Mouse (Mus musculus) stomach, embryonic 14.5 days (tissue): ENCODE measurements around the gene Oit3. TPM values are rescaled to one million over a fixed set of nuclear protein-coding genes. Genes with fewer than 3 reads are reported as not detected.
A peak's percentile ranks its signal among the peaks of the same experiment; 100 is the strongest.

ENCODE experiments used
- ATAC-seq: fragments of 200-750 bp; cut with Nextera tagmentation; 2 replicates; pipeline ENCODE4 v1.8.0; 2017; ENCODE audit warnings: low read depth, moderate TSS enrichment; ENCODE audit not compliant: insufficient number of reproducible peaks, insufficient read depth, low FRiP score
- H3K27ac ChIP-seq: fragments of 300-500 bp; sonication (generic); 2 replicates; pipeline ENCODE4 v1.5.1; 2014; ENCODE audit warnings: mild to moderate bottlenecking, low read length, moderate library complexity, mixed read lengths
- H3K27me3 ChIP-seq: fragments of 300-500 bp; sonication (generic); 2 replicates; pipeline ENCODE4 v1.6.1; 2014; ENCODE audit warnings: low read length, control low read depth, mixed read lengths; ENCODE audit not compliant: control insufficient read depth, insufficient read depth
- H3K36me3 ChIP-seq: fragments of 300-500 bp; sonication (generic); 2 replicates; pipeline ENCODE4 v1.6.1; 2014; ENCODE audit warnings: mild to moderate bottlenecking, control low read depth, low read length, moderate library complexity, mixed read lengths; ENCODE audit not compliant: control insufficient read depth, insufficient read depth
- H3K4me1 ChIP-seq: fragments of 300-500 bp; sonication (generic); 2 replicates; pipeline ENCODE4 v1.6.1; 2014; ENCODE audit warnings: low read length, control low read depth, mixed read lengths; ENCODE audit not compliant: control insufficient read depth, insufficient read depth
- H3K4me2 ChIP-seq: fragments of 300-500 bp; sonication (generic); replicated peaks from 2 replicates; pipeline ENCODE4 v1.6.1; 2014; ENCODE audit warnings: low read depth, low read length, control low read depth
- H3K4me3 ChIP-seq: fragments of 300-500 bp; sonication (generic); 2 replicates; pipeline ENCODE4 v1.5.1; 2014; ENCODE audit warnings: low read depth, low read length, control low read depth
- H3K9ac ChIP-seq: fragments of 300-500 bp; sonication (generic); replicated peaks from 2 replicates; pipeline ENCODE4 v1.6.1; 2014; ENCODE audit warnings: low read depth, mild to moderate bottlenecking, control low read depth, low read length, moderate library complexity, mixed read lengths
- H3K9me3 ChIP-seq: fragments of 300-500 bp; sonication (generic); 2 replicates; pipeline ENCODE4 v1.6.1; 2016; ENCODE audit warnings: low read depth, low read length, control low read depth; ENCODE audit not compliant: control insufficient read depth
- WGBS: fragments of 180-500 bp; shearing (Covaris S2); extraction: QIAGEN DNeasy Blood & Tissue Kit; methylation state at CpG from one replicate; pipeline ENCODE4 v1.1.7; 2014; 5-methylcytosine and 5-hydroxymethylcytosine counted together
- polyA plus RNA-seq: library from polyadenylated mRNA; unstranded; fragments of >200 nt; fragmentation: Nextera tagmentation; extraction: Ambion mirVana; gene quantifications from 2 replicates; pipeline ENCODE4 v1.2.1, GENCODE M21; 2014

Gene Oit3
- polyA plus RNA-seq, 1 experiment from 2014 or later = 1.5 TPM

- H3K9me3 ChIP-seq = no peaks in the 10 kb centered on the region
- 69% methylated on average over 3 of the region's 3 CpGs for WGBS
- ATAC-seq = no peak
- H3K36me3 ChIP-seq = no peaks in the 10 kb centered on the region; the same call in 1 of the 2 replicates
- H3K9ac ChIP-seq = no peak overlapping the region
- H3K4me2 ChIP-seq = no peak overlapping the region
- H3K27me3 ChIP-seq = no peaks in the 10 kb centered on the region
- H3K4me3 ChIP-seq = no peak overlapping the region
- H3K27ac ChIP-seq = no peak overlapping the region
- H3K4me1 ChIP-seq = no peaks in the 10 kb centered on the region
Observed at GRCm38 (mm10) chr10:59465546-59465945, 24.0 kb upstream of the Oit3 start.

GRCm38 (mm10) chr10:59462307-59462706, 20.7 kb upstream of the Oit3 start:
- Histone ChIP-seq H3K27me3 (no peaks in the 10 kb centered on the region), H3K4me1 (no peaks in the 10 kb centered on the region), H3K4me3 (no peak overlapping the region), H3K4me2 (no peak overlapping the region), H3K36me3 (no peaks in the 10 kb centered on the region; the same call in 1 of the 2 replicates), H3K9ac (no peak overlapping the region), H3K27ac (no peak overlapping the region), H3K9me3 (no peaks in the 10 kb centered on the region)
- no peak for ATAC-seq
- 85% methylated on average over 6 of the region's 6 CpGs for WGBS

- H3K9ac ChIP-seq = no peak overlapping the region
- H3K27ac ChIP-seq = no peak overlapping the region
- no peaks in the 10 kb centered on the region for H3K27me3 ChIP-seq
- peaks cover 9% of the 10 kb centered on the region for H3K36me3 ChIP-seq
- ATAC-seq = no peak
- H3K4me3 ChIP-seq = no peak overlapping the region
- H3K4me1 ChIP-seq = no peaks in the 10 kb centered on the region
- WGBS = 89% methylated on average over 12 of the region's 12 CpGs
- no peaks in the 10 kb centered on the region for H3K9me3 ChIP-seq
- H3K4me2 ChIP-seq = no peak overlapping the region
Observed at GRCm38 (mm10) chr10:59459767-59460166, 18.2 kb upstream of the Oit3 start.

- Histone ChIP-seq H3K9ac (no peak overlapping the region), H3K9me3 (no peaks in the 10 kb centered on the region), H3K4me2 (no peak overlapping the region), H3K4me1 (no peaks in the 10 kb centered on the region), H3K27me3 (no peaks in the 10 kb centered on the region), H3K36me3 (peaks cover 12% of the 10 kb centered on the region), H3K27ac (no peak overlapping the region), H3K4me3 (no peak overlapping the region)
- ATAC-seq = no peak
- WGBS = 95% methylated on average over 15 of the region's 15 CpGs
Observed at GRCm38 (mm10) chr10:59454631-59455030, 13.1 kb upstream of the Oit3 start.

GRCm38 (mm10) chr10:59451839-59452238, 10.3 kb upstream of the Oit3 start:
- H3K36me3 ChIP-seq = peaks cover 12% of the 10 kb centered on the region
- no peak overlapping the region for H3K4me3 ChIP-seq
- no peaks in the 10 kb centered on the region for H3K4me1 ChIP-seq
- no peaks in the 10 kb centered on the region for H3K27me3 ChIP-seq
- H3K9me3 ChIP-seq = no peaks in the 10 kb centered on the region
- no peak overlapping the region for H3K4me2 ChIP-seq
- no peak overlapping the region for H3K27ac ChIP-seq
- ATAC-seq = 0 out of 2 replicates have a peak, but pooled peaks have one; percentile 39
- H3K9ac ChIP-seq = no peak overlapping the region
- 49% methylated on average over 5 of the region's 5 CpGs for WGBS

- Histone ChIP-seq H3K9me3 (no peaks in the 10 kb centered on the region), H3K27ac (no peak overlapping the region), H3K36me3 (no peaks in the 10 kb centered on the region), H3K9ac (no peak overlapping the region), H3K4me2 (no peak overlapping the region), H3K27me3 (no peaks in the 10 kb centered on the region), H3K4me1 (peaks cover 7% of the 10 kb centered on the region; the same call in 1 of the 2 replicates), H3K4me3 (no peak overlapping the region)
- no peak for ATAC-seq
- WGBS = 69% methylated on average over 9 of the region's 9 CpGs
Observed at GRCm38 (mm10) chr10:59447546-59447945, 6.0 kb upstream of the Oit3 start.

GRCm38 (mm10) chr10:59446911-59447437, 5.4 kb upstream of the Oit3 start:
- H3K4me2 ChIP-seq = no peak overlapping the region
- WGBS = 87% methylated on average over 10 of the region's 10 CpGs
- peaks cover 7% of the 10 kb centered on the region; the same call in 1 of the 2 replicates for H3K4me1 ChIP-seq
- no peak overlapping the region for H3K4me3 ChIP-seq
- H3K27me3 ChIP-seq = no peaks in the 10 kb centered on the region
- H3K9me3 ChIP-seq = no peaks in the 10 kb centered on the region
- H3K27ac ChIP-seq = no peak overlapping the region
- no peak for ATAC-seq
- no peak overlapping the region for H3K9ac ChIP-seq
- H3K36me3 ChIP-seq = no peaks in the 10 kb centered on the region

GRCm38 (mm10) chr10:59444635-59445034, 3.1 kb upstream of the Oit3 start:
- Histone ChIP-seq H3K9ac (no peak overlapping the region), H3K4me2 (no peak overlapping the region), H3K9me3 (no peaks in the 10 kb centered on the region), H3K27ac (no peak overlapping the region), H3K27me3 (no peaks in the 10 kb centered on the region), H3K4me3 (no peak overlapping the region), H3K4me1 (peaks cover 7% of the 10 kb centered on the region), H3K36me3 (no peaks in the 10 kb centered on the region)
- WGBS = 39% methylated on average over 8 of the region's 8 CpGs
- no peak for ATAC-seq

GRCm38 (mm10) chr10:59444106-59444505, 2.5 kb upstream of the Oit3 start:
- H3K27me3 ChIP-seq = no peaks in the 10 kb centered on the region
- no peak overlapping the region for H3K4me2 ChIP-seq
- H3K4me3 ChIP-seq = no peak overlapping the region
- no peaks in the 10 kb centered on the region for H3K9me3 ChIP-seq
- H3K27ac ChIP-seq = no peak overlapping the region
- no peak for ATAC-seq
- no peaks in the 10 kb centered on the region for H3K36me3 ChIP-seq
- H3K4me1 ChIP-seq = peaks cover 7% of the 10 kb centered on the region
- H3K9ac ChIP-seq = no peak overlapping the region
- WGBS = 83% methylated on average over 3 of the region's 3 CpGs
